Comparison of ENCODE assay signal across 18 mouse cellular contexts in genomic region chr13:20615596-20616469, GRCm38 (mm10).
DNase-seq lines count a peak whose midpoint lies in the region; ATAC-seq lines count a peak whose summit lies in the region.
"Had no signal": no experiment of that assay in that cellular context is flagged by ENCODE, and none has a peak within 500 bp of the region (broad histone marks: within the 10 kb centered on the region; RNA-seq: fewer than 3 reads in every experiment).

No protein-coding gene starts in this region.

- H3K36me3 ChIP-seq in forebrain, embryonic 12.5 days (replicated peaks): no peaks in the 10 kb centered on the region
- no peaks in the 10 kb centered on the region for H3K36me3 ChIP-seq in forebrain, embryonic 11.5 days (ENCODE audit: control insufficient read depth, insufficient read depth, low read length)
- H3K36me3 ChIP-seq in hindbrain, embryonic 15.5 days: no peaks in the 10 kb centered on the region
- H3K36me3 ChIP-seq in midbrain, embryonic 16.5 days (ENCODE audit: control insufficient read depth, insufficient read depth, low read length): no peaks in the 10 kb centered on the region
- H3K36me3 ChIP-seq: heart, embryonic 10.5 days; stomach, embryonic 15.5 days had no signal

- peaks cover 9% of the 10 kb centered on the region for H3K4me1 ChIP-seq in forebrain, embryonic 12.5 days
- H3K4me1 ChIP-seq in forebrain, embryonic 11.5 days (replicated peaks; ENCODE audit: control insufficient read depth, insufficient read depth, low read length): no peaks in the 10 kb centered on the region
- peaks cover 18% of the 10 kb centered on the region for H3K4me1 ChIP-seq in hindbrain, embryonic 15.5 days (replicated peaks)
- H3K4me1 ChIP-seq in midbrain, embryonic 16.5 days (ENCODE audit: control insufficient read depth, insufficient read depth, low read length): peaks cover 6% of the 10 kb centered on the region
- H3K4me1 ChIP-seq: megakaryocyte, embryonic 14.5 days; stomach, embryonic 15.5 days had no signal

- peak overlapping the region; percentile 59; the same call in 1 of the 2 replicates for H3K27ac ChIP-seq in forebrain, embryonic 12.5 days
- no peak overlapping the region for H3K27ac ChIP-seq in forebrain, embryonic 11.5 days (ENCODE audit: low read depth, low read length)
- H3K27ac ChIP-seq in hindbrain, embryonic 15.5 days (replicated peaks): no peak overlapping the region; the same call in 1 of the 2 replicates
- H3K27ac ChIP-seq in midbrain, embryonic 16.5 days (ENCODE audit: low read length): peak overlapping the region; percentile 47; the same call in 1 of the 2 replicates
- H3K27ac ChIP-seq: heart, embryonic 10.5 days; liver, embryonic 14.5 days; stomach, embryonic 15.5 days had no signal

- H3K9me3 ChIP-seq in forebrain, embryonic 12.5 days: no peaks in the 10 kb centered on the region
- no peaks in the 10 kb centered on the region for H3K9me3 ChIP-seq in forebrain, embryonic 11.5 days (ENCODE audit: control insufficient read depth, low read length)
- no peaks in the 10 kb centered on the region for H3K9me3 ChIP-seq in hindbrain, embryonic 15.5 days
- H3K9me3 ChIP-seq in midbrain, embryonic 16.5 days (replicated peaks; ENCODE audit: control insufficient read depth, low read length, poor library complexity, severe bottlenecking): no peaks in the 10 kb centered on the region
- H3K9me3 ChIP-seq: heart, embryonic 10.5 days; megakaryocyte, embryonic 14.5 days; stomach, embryonic 15.5 days had no signal

- no peak for DNase-seq in forebrain, embryonic 11.5 days (ENCODE audit: low spot score)
- peak; percentile 40 for DNase-seq in brain, adult 2 months (ENCODE audit: low read depth, low spot score)
- no peak for DNase-seq in yolk sac, embryonic 10.5 days (ENCODE audit: low spot score)
- no peak for DNase-seq in lung, postnatal 25 days (ENCODE audit: low spot score)
- DNase-seq in testis, postnatal 10 days (ENCODE audit: low spot score): no peak
- DNase-seq: adrenal gland, postnatal 14 days; cerebellum, postnatal 14 days; heart, postnatal 4 days; kidney, adult 18-20 months; thymus, postnatal 25 days had no signal

- no peak overlapping the region for H3K4me3 ChIP-seq in forebrain, embryonic 12.5 days (replicated peaks)
- H3K4me3 ChIP-seq in forebrain, embryonic 11.5 days (ENCODE audit: low read depth, low read length): no peak overlapping the region
- no peak overlapping the region for H3K4me3 ChIP-seq in hindbrain, embryonic 15.5 days
- no peak overlapping the region for H3K4me3 ChIP-seq in midbrain, embryonic 16.5 days (ENCODE audit: low read depth, low read length)
- H3K4me3 ChIP-seq: heart, embryonic 10.5 days; megakaryocyte, embryonic 14.5 days; stomach, embryonic 15.5 days had no signal

- WGBS in forebrain, embryonic 12.5 days: 57% methylated on average over 10 of the region's 10 CpGs
- 68% methylated on average over 10 of the region's 10 CpGs for WGBS in forebrain, embryonic 11.5 days
- WGBS in hindbrain, embryonic 15.5 days: 49% methylated on average over 10 of the region's 10 CpGs
- WGBS in midbrain, embryonic 16.5 days: 28% methylated on average over 10 of the region's 10 CpGs

- ATAC-seq in forebrain, embryonic 12.5 days (ENCODE audit: low FRiP score): peak; percentile 27; the same call in 1 of the 2 replicates
- no peak for ATAC-seq in forebrain, embryonic 11.5 days (replicated peaks; ENCODE audit: low FRiP score)
- ATAC-seq in hindbrain, embryonic 15.5 days (ENCODE audit: low FRiP score, low read depth): peak; percentile 76
- peak; percentile 82 for ATAC-seq in midbrain, embryonic 16.5 days
- ATAC-seq: lung, postnatal 0 days had no signal

- no peak overlapping the region for H3K9ac ChIP-seq in forebrain, embryonic 12.5 days
- no peak overlapping the region for H3K9ac ChIP-seq in forebrain, embryonic 11.5 days (ENCODE audit: low read length)
- H3K9ac ChIP-seq in hindbrain, embryonic 15.5 days: no peak overlapping the region
- H3K9ac ChIP-seq in midbrain, embryonic 16.5 days (ENCODE audit: low read depth, low read length): no peak overlapping the region
- H3K9ac ChIP-seq: liver, embryonic 14.5 days; stomach, embryonic 15.5 days had no signal

- no peaks in the 10 kb centered on the region for H3K27me3 ChIP-seq in forebrain, embryonic 12.5 days
- no peaks in the 10 kb centered on the region for H3K27me3 ChIP-seq in forebrain, embryonic 11.5 days (ENCODE audit: control insufficient read depth, insufficient read depth, low read length)
- no peaks in the 10 kb centered on the region for H3K27me3 ChIP-seq in hindbrain, embryonic 15.5 days
- no peaks in the 10 kb centered on the region for H3K27me3 ChIP-seq in midbrain, embryonic 16.5 days (ENCODE audit: control insufficient read depth, insufficient read depth, low read depth, low read length)
- H3K27me3 ChIP-seq: megakaryocyte, embryonic 14.5 days; stomach, embryonic 15.5 days had no signal

- H3K4me2 ChIP-seq in forebrain, embryonic 12.5 days: no peak overlapping the region
- no peak overlapping the region for H3K4me2 ChIP-seq in forebrain, embryonic 11.5 days (ENCODE audit: low read depth, low read length, severe bottlenecking)
- H3K4me2 ChIP-seq in hindbrain, embryonic 15.5 days: no peak overlapping the region
- H3K4me2 ChIP-seq in midbrain, embryonic 16.5 days (ENCODE audit: low read length): no peak overlapping the region
- H3K4me2 ChIP-seq: stomach, embryonic 15.5 days had no signal

Comparison
In these comparisons a context has a peak if more than half of its experiments do, and no peak if none do; other contexts are left out.
1. H3K27ac ChIP-seq: peak in forebrain, embryonic 12.5 days (single experiment) and midbrain, embryonic 16.5 days (single experiment); none in forebrain, embryonic 11.5 days (single experiment) and hindbrain, embryonic 15.5 days (single experiment).